Mouse (Mus musculus): ENCODE results near the gene BC030867. TPM values are rescaled to one million over a fixed set of nuclear protein-coding genes. Genes with fewer than 3 reads are reported as not detected.
A peak's percentile ranks its signal among the peaks of the same experiment; 100 is the strongest.

Gene BC030867
- polyA plus RNA-seq, 1 experiment from 2014 or later, result 25.8 TPM

DNA sequence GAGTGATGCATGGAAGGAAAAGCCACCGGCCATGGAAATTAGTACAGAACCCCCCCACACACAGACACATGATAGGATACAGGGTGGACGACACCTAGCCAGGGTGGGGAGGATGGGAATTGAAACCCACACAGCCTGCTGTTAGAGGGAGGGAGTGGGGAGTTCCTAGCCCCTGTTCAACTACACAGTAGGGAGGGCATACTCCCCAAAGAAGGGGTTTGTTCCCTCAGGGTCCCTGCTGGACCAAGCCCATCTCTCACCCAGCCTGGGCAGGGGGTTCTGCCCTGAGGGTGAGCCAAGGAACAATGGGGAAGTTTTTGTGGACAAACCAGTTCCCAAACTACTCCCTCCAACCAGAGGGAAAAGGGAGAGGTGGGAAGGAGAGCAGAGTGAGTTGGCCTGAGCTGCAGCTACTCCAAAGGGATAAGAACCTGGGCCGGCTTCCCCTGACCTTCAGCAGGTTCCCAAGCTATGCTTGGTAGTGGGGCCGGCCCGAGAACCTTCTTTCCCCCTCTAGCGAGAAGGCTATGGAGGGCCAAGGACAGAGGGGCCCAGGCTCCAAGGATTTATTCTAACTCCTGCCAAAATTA, 40.9 kb downstream of the BC030867 start:
- no peaks in the 10 kb centered on the region for H3K27me3 ChIP-seq (ENCODE audit: low read depth, poor library complexity, severe bottlenecking)
- H3K27ac ChIP-seq (replicated peaks), result no peak overlapping the region
- no peak for DNase-seq (ENCODE audit: low spot score)
- peaks cover 76% of the 10 kb centered on the region for H3K36me3 ChIP-seq
- H3K4me3 ChIP-seq, result 0 out of 2 replicates have a peak overlapping the region, but pooled peaks have one; percentile 16
- H3K9me3 ChIP-seq (replicated peaks), result no peaks in the 10 kb centered on the region
- peaks cover 32% of the 10 kb centered on the region for H3K4me1 ChIP-seq
- 63% methylated on average over 6 of the region's 6 CpGs for WGBS

DNA sequence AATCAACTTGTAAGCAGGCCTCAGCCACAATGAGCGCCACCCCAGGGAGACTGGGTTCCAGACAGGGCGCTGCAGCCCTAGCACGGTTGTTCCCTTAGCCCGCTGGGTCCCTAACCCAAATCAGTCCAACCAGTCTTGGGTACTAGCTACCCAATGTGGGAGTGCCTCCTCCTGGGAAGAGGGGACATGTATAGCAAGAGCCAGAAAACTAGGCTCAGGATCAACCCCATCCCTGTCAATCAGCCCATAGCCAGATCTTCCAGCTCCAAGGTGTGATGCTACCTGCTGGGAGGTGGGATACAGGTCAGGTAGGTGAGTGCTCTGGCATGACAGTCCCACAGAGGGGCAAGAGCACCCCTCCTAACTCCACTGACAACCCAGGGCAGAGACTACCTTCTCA, 41.5 kb downstream of the BC030867 start:
- Histone ChIP-seq H3K9me3 (replicated peaks) (no peaks in the 10 kb centered on the region), H3K27ac (replicated peaks) (no peak overlapping the region), H3K4me3 (no peak overlapping the region), H3K27me3 (ENCODE audit: low read depth, poor library complexity, severe bottlenecking) (no peaks in the 10 kb centered on the region), H3K36me3 (peaks cover 76% of the 10 kb centered on the region), H3K4me1 (peaks cover 36% of the 10 kb centered on the region)
- DNase-seq (ENCODE audit: low spot score), result no peak
- 83% methylated on average over 4 of the region's 4 CpGs for WGBS

DNA sequence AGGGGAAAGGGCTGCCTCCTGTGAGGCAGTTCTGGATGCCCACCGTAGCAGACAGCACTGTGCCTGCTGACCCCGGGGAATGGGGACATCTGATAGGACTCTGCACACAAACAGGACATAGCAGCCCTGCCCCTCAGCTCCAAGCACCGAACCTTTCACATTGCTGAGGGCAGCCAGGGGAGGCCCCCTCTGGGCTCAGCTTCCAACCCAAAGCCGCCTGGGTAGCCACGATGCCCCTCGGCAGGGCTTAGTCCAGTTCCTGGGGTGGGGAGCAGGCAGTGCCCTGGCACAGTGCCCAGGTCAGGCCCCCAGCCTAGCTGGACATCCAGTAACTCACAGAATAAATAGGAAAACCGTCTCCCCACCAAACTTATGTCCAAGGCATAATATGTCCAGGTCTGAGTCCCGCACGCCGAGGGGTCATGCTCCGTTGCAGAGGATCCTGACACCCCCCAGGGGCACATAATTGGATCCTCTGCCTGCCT, 42.4 kb downstream of the BC030867 start:
- no peak overlapping the region; the same call in 1 of the 2 replicates for H3K4me3 ChIP-seq
- peaks cover 32% of the 10 kb centered on the region for H3K4me1 ChIP-seq
- H3K27ac ChIP-seq (replicated peaks), result no peak overlapping the region
- 82% methylated on average over 11 of the region's 11 CpGs for WGBS
- H3K9me3 ChIP-seq (replicated peaks), result no peaks in the 10 kb centered on the region
- peaks cover 76% of the 10 kb centered on the region for H3K36me3 ChIP-seq
- no peaks in the 10 kb centered on the region for H3K27me3 ChIP-seq (ENCODE audit: low read depth, poor library complexity, severe bottlenecking)
- DNase-seq (ENCODE audit: low spot score), result no peak

DNA sequence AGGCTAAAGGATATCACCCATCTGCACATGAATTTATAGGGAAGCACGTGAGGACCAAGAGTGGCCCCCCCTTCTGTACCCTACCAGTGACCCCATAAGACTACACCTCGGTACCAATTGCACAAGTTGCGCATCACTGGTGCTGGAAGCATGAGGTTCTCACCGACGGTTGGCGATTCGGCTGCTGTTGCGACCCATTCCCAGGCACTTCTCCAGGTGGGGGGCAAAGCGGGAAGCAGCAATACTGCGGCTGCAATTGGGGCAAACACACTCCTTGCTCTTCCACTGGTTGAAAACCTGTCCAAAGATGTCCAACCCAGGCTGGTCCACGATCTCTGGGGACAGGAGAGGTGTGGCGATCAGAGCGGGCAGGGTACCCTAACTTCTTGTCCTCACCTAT, 45.3 kb downstream of the BC030867 start:
- peaks cover 37% of the 10 kb centered on the region for H3K4me1 ChIP-seq
- DNase-seq (ENCODE audit: low spot score), result no peak
- peaks cover 57% of the 10 kb centered on the region for H3K36me3 ChIP-seq
- H3K27ac ChIP-seq (replicated peaks), result no peak overlapping the region
- H3K4me3 ChIP-seq, result peak overlapping the region; percentile 94
- H3K27me3 ChIP-seq (ENCODE audit: low read depth, poor library complexity, severe bottlenecking), result no peaks in the 10 kb centered on the region
- no peaks in the 10 kb centered on the region for H3K9me3 ChIP-seq (replicated peaks)
- 95% methylated on average over 13 of the region's 13 CpGs for WGBS

DNA sequence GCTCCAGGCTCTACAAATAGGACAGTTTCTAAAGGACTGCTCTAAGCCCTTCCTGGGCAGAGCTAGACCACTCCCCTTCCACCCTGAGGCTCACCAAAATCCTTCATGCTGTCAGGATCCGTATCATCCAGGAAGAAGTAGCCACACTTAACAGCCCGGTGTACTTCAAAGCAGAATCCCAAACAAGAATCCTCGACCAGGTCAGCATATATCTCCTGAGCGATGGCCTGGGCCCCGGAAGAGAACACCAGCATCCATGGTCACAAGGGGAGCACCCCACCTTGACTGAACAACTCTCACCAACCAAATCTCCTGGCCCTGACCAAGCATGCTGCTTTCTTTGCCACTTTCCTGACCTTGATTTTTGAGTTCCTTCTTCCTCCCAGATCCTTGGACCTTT, 45.7 kb downstream of the BC030867 start:
- no peaks in the 10 kb centered on the region for H3K9me3 ChIP-seq (replicated peaks)
- WGBS, result 89% methylated on average over 5 of the region's 5 CpGs
- H3K4me3 ChIP-seq, result peak overlapping the region; percentile 94
- H3K27ac ChIP-seq (replicated peaks), result no peak overlapping the region
- no peak for DNase-seq (ENCODE audit: low spot score)
- peaks cover 52% of the 10 kb centered on the region for H3K36me3 ChIP-seq
- H3K27me3 ChIP-seq (ENCODE audit: low read depth, poor library complexity, severe bottlenecking), result no peaks in the 10 kb centered on the region
- peaks cover 34% of the 10 kb centered on the region for H3K4me1 ChIP-seq

DNA sequence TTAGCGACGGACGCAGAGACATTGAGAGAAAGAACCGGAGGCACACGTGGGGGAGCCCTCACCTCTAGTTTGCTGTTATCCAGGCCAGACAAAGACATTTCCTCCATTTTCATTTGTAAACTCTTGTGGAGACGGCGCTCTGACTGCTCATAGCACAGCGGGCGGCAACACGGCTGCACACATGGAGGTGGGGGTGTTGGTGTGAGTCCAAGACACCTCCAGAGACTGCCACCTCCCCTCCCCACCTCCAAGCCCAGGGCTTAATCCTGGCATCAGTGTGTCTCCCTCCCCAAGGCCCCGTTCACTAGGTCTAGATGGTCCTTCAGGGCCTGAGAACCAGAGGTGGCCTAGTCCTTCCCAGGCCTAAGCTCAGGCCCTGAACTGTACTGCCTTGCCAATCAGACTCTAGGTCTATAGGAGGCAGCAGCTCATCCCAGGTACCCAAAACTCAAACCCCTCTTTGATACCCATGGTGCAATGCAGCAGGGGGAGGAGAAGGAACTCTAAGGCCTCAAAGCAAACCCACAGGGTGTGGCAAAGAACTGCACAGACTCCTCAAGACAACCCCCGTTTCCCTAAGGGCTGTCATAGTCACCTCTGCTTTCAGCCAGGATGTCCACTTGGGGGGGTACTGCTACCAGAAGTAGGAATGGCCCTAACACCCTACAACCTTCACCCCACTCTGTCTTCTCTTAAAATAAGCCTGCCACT, 46.4 kb downstream of the BC030867 start:
- H3K36me3 ChIP-seq, result peaks cover 46% of the 10 kb centered on the region
- 82% methylated on average over 12 of the region's 12 CpGs for WGBS
- H3K27ac ChIP-seq (replicated peaks), result peak overlapping the region; percentile 98
- no peak for DNase-seq (ENCODE audit: low spot score)
- no peaks in the 10 kb centered on the region for H3K27me3 ChIP-seq (ENCODE audit: low read depth, poor library complexity, severe bottlenecking)
- peak overlapping the region; percentile 94 for H3K4me3 ChIP-seq
- no peaks in the 10 kb centered on the region for H3K9me3 ChIP-seq (replicated peaks)
- H3K4me1 ChIP-seq, result peaks cover 35% of the 10 kb centered on the region

DNA sequence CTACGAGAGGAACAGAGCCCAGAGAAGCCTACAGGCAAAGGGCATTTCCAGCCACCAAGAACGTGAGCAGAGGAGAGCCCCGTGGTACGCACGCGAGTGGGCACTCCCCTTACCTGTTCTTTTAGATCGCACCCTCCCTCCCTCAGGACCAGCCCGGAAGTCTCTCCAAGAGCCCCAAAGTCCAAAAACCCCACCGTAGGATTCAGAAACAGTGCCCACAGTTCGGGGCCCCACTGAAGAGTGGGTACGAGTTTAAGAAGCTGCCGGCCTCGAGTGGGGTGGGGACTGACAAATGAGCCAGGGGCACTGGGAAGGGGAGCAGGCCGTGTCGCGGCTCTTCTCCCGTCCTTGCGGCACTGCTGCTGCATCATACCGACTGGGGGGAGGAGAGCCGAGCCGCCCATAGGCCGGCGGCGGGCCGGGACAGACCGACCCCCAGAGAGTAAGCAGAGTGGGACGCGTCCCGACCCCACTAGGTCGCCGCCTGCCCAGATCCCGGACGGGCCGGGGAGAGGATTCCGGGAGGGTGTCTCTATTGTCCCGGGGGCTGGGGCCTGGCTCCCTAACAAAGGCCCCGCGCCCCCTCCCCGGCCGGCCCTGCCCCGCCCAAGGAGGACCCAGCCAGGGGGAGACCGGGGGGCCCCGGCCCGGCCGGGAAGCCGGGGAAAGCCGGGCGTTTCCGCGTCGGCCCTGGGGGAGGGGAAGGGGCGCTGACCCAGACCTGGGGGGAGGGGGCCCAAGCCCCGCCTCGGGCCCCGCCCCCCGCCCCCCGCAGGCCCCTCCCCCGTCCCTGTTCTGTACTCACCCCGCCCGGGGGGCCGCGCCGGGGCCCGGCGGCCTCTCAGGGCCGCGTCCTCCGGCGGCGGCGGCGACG, 47.2 kb downstream of the BC030867 start:
- Histone ChIP-seq H3K9me3 (replicated peaks) (no peaks in the 10 kb centered on the region), H3K36me3 (peaks cover 38% of the 10 kb centered on the region), H3K27me3 (ENCODE audit: low read depth, poor library complexity, severe bottlenecking) (no peaks in the 10 kb centered on the region), H3K27ac (replicated peaks) (peak overlapping the region; percentile 98), H3K4me1 (peaks cover 35% of the 10 kb centered on the region), H3K4me3 (peak overlapping the region; percentile 94)
- under 1% methylated on average over 61 of the region's 73 CpGs for WGBS
- peak; percentile 82 for DNase-seq (ENCODE audit: low spot score)

DNA sequence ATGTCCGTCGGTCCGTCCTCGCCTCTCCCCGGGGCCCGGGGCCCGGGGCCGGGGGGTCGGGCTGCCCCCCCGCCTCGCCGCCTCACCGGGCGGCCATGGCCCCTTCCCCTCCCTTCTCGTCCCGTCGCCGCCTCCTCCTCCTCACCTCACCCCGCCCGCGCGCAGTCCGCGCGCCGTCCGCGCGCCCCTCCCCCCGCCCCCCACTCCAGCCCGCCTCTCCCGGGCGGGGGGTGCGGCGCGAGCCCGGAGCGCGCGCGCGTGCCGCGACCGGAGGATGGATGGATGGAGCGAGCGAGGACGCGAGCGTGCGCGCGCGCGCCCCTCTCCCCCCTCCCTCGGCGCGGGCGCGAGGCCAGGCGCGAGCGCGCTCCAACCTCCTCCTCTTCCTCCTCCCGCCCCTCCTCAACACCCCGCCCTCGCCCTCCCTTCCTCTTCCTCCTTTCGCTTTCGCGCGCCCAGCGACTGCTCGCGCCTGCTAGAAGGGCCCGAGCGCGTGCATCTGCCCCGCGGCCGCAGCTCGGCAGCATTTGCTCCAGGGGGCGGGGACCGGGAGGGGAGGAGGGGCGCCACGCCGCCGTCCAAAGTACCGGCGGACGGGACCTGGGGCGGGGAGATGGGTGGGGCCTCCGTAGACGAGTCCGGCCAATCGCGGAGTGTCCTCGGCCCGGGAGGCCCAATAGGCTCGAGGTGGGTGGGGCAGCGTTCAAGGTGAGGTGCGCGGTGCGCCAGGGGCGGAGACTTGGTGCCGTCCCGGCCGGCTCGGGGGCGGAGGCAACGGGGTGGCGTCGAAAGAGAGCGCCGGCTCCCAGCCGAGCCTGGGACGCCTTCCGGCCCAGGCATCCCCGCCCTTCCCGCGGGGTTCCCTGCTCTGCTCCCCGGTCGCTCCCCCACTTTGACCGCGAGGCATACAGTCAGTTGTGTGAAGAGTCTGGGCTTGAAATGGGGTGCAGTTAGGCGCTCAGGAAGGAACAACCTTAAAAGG, 48.1 kb downstream of the BC030867 start, which contains the start of gene Atxn7l3:
Atxn7l3 (minus strand) TSS at position 141 of the 982 bp plus-strand sequence.
- Histone ChIP-seq H3K27me3 (ENCODE audit: low read depth, poor library complexity, severe bottlenecking) (no peaks in the 10 kb centered on the region), H3K27ac (replicated peaks) (peak within 1 kb of the TSS; percentile 98), H3K4me1 (peaks cover 35% of the 10 kb centered on the region)

DNA sequence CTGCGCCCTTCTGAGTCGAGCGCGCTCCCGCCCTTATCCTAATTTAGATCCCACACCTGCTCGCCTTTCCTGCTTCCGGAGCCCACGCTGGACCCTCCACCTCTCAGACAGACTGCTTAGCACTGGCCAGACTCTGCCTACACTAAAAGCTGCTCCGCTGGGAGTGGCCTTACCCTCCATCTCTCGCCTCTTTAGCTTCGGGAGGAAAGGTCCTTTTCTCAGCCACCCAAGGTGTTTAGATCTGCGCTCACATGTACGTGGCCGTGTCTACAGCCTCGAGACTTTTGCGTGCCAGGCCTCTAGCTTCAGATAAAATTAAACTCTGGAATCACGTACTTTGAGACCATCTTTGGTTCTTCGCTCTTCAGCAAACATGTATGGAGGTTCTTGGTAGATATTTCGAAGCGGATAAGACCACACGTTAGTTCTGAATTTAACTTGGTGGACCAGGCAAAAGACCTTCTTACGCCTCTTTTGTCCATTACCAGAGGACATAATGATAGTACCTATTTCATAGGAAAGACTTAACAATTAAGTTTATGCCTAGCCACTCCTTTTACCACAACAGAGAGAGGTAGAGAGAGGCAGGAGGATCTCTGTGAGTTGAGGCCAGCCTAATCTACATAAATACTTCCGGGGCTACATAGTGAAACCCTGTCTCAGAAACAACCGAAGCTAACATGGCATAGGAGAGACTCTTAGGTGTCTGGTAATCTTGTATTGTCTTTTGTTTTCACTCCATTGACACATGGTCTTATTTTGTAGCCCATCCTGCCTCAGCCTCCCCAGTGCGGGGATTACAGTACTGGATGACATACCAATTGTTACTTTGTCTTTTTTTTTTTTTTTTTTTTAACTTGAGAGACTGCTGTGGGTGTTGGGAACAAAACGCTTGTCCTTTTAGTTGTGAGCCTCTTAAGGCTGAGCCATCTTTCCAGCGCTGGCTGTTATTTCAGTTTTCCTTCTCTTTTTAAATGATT, 49.2 kb downstream of the BC030867 start:
- Histone ChIP-seq H3K9me3 (replicated peaks) (no peaks in the 10 kb centered on the region), H3K36me3 (peaks cover 18% of the 10 kb centered on the region), H3K4me3 (peak overlapping the region; percentile 94), H3K27me3 (ENCODE audit: low read depth, poor library complexity, severe bottlenecking) (no peaks in the 10 kb centered on the region), H3K4me1 (peaks cover 35% of the 10 kb centered on the region), H3K27ac (replicated peaks) (peak overlapping the region; percentile 98)
- WGBS, result 29% methylated on average over 27 of the region's 27 CpGs
- DNase-seq (ENCODE audit: low spot score), result no peak

More for the DNA sequence above, 48.1 kb downstream of the BC030867 start, which contains the start of gene Atxn7l3:
- DNase-seq (ENCODE audit: low spot score), result peak; percentile 99
- H3K9me3 ChIP-seq (replicated peaks), result no peaks in the 10 kb centered on the region
- H3K36me3 ChIP-seq, result peaks cover 28% of the 10 kb centered on the region
- WGBS, result under 1% methylated on average over 90 of the region's 125 CpGs
- H3K4me3 ChIP-seq, result peak within 1 kb of the TSS; percentile 94

DNA sequence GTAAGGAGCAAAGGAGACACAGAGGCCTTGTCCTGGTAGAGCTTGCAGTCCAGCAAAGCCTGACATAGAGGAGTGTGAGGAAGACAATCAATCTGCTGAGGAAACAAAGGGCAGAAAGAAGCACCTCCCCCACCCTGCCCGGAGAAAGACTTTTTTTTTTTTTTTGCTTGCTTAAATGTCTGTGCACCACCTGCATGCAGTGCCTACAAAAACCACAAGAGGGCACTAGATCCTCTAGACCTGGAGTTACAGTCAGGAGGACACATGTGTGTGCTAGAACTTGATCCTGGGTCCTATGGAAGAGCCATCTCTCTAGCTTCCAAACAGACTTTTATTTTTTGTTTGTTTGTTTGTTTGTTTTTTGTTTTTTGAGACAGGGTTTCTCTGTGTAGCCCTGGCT, 51.2 kb downstream of the BC030867 start:
- Histone ChIP-seq H3K27ac (replicated peaks) (peak overlapping the region; percentile 57; the same call in 1 of the 2 replicates), H3K9me3 (replicated peaks) (no peaks in the 10 kb centered on the region), H3K4me3 (no peak overlapping the region), H3K36me3 (peaks cover under 1% of the 10 kb centered on the region; the same call in 1 of the 2 replicates), H3K27me3 (ENCODE audit: low read depth, poor library complexity, severe bottlenecking) (no peaks in the 10 kb centered on the region), H3K4me1 (peaks cover 25% of the 10 kb centered on the region)
- WGBS, result 12% methylated on average over 1 of the region's 1 CpGs
- DNase-seq (ENCODE audit: low spot score), result peak; percentile 65

DNA sequence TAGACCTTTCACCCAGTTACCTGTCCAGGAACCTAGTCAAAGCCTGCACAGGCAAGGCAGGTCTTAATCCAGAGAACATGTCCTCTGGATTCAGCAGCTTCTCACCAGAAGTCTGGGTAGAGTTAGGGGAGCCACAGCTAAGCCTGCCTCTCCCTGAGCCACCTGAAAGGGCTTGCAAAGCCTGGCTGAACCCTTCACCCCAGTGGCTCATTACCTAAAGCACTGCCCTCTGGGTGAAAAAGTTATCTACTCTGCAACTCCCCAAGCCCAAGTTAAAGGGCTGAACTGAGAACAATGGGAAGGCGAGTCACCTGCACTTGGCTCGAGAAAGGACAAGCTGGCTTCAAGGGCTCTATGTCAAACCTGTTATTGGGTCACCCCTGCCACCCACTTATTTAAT, 55.5 kb downstream of the BC030867 start:
- DNase-seq (ENCODE audit: low spot score), result no peak
- Histone ChIP-seq H3K4me3 (no peak overlapping the region), H3K27ac (replicated peaks) (no peak overlapping the region), H3K27me3 (ENCODE audit: low read depth, poor library complexity, severe bottlenecking) (no peaks in the 10 kb centered on the region), H3K4me1 (peaks cover 11% of the 10 kb centered on the region), H3K9me3 (replicated peaks) (no peaks in the 10 kb centered on the region), H3K36me3 (peaks cover 39% of the 10 kb centered on the region)
- 60% methylated on average over 2 of the region's 2 CpGs for WGBS

Data from midbrain, embryonic 10.5 days (tissue).